Mouse (Mus musculus): ENCODE results near the gene Fam168a.
A peak's percentile ranks its signal among the peaks of the same experiment; 100 is the strongest.

Fam168a gene

DNA sequence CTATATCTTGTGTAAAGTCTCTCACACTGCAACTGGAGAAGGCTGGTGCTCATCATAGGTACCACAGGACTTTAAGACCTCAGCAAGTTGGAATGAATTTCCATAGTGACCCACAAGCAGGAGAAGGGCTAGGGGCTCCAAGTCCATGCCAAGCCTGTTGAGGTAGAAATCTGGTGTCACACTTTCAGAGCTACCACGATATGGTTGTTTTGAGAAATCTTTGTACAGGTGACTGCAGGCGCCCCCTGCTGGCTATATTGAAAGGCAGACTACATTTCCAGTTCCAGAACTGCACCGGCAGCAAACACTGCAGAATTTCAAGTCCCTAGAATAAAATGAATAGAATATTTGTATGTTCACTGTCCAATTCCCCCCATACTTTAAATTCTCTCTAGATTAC is 160.2 kb downstream of the Fam168a start:
- DNase-seq (ENCODE audit: extremely low spot score, low spot score), result peak; percentile 69

DNA sequence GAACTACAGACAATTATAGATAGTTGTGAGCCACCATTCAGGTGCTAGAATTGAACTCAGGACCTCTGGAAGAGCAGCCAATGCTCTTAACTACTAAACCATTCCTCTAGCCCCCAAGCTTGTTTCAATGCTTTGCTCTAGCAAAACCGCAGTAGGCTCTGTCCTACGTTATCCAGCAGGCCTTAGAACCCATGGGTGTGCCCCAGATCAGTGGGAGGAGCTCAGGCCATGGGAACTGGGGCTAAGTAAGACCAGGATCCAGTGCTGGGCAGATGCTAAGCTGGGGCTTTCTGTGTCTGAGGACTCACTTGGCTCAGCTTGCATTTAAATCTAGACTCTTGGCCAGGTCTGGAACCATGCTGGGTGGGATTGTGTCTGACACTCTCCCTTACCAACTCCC is 161.1 kb downstream of the Fam168a start:
- no peak for DNase-seq (ENCODE audit: extremely low spot score, low spot score)

DNA sequence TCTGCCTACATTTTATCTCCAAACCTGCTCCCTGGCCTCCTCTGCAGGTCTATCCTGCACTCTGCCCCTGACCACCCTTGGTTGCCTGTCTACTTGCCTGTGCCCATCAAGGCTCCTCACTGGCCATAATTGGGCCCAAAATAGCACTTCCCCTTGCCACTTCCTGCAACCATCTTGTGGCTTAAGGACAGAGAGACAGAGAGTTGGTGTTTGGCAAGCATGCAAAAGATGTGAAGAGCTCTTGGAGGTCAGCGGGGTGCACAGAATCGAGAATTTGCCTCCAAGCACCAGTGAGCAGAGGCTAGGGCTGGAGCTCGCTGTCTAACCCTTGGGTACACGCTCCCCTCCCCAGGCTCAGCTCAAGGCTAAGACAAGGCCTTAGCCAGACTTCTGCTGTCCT is 162.1 kb downstream of the Fam168a start:
- DNase-seq (ENCODE audit: extremely low spot score, low spot score), result no peak

DNA sequence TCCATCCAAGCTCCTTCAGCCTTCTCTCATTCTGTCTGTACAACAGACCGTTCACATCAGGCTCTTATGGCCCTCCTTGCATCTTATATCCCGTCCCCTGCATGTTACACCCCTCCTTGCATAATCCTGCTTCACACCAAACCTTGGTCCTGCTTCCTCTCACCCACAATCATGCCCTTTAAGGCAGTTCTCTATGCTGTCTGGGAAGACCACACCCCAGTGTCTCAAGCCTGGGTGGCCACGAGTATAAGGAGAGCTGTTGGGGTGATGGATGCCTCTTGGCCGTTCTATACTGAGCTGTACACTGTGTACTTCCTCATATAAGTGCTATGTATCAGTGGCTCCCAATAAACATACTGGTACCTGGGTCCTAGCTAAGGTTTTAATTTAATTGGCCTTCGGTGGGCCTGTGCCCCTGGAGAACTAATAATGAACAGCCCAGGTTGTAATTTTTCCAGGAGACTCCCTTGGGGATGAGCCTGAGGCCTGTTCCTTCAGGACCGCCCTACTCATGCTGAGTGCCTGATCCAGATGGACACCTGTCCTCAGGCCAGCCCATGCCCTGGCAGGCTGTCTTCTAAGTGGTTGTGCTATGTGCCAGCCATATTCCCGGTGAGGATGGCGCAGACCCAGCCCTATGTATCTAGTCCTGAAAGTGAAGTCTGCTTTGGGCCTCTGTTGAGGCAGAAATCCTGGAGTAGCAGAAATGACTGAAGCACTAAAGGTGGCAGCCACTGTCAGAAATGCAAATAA is 163.6 kb downstream of the Fam168a start:
- no peak for DNase-seq (ENCODE audit: extremely low spot score, low spot score)

DNA sequence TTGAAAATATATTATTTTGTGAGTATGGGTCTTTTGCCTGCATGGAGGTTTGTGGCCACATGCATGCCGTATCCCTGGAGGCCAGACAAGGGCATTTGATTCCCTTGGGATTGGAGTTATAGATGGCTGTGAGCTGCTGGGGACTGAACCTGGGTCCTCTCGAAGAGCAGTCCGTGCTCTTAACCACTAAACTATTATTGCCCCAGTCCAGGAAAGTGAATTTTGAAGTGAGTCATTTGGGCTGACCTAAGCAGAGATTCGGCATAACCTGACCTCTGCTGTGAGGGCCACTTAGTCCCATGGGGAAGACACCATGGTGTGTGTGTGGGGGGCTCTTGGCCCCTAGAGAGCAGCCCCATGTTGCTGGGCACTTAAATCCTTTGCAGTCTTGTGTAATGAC is 164.9 kb downstream of the Fam168a start:
- DNase-seq (ENCODE audit: extremely low spot score, low spot score), result no peak

DNA sequence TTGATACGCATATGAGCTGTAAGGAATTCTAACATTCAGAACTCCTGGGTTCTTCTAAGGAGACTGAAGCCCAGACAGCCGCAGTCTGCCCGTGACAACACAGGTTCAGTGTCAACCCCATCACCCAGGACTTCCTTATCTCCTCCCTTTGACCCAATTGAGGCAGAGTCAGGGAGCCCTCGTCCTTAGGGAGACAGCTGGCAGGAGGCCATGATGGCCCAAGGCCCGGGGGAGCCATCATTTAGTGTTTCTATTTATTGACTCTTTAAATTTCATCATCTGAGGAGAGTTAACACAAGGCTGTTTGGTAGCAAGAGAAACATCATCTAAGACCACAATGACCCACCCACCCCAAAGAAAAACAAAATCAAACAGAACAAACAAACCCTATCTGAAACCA is 165.5 kb downstream of the Fam168a start:
- no peak for DNase-seq (ENCODE audit: extremely low spot score, low spot score)

GRCm38 (mm10) chr7:100873197-100873596 is 166.8 kb downstream of the Fam168a start:
- no peak for DNase-seq (ENCODE audit: extremely low spot score, low spot score)

DNA sequence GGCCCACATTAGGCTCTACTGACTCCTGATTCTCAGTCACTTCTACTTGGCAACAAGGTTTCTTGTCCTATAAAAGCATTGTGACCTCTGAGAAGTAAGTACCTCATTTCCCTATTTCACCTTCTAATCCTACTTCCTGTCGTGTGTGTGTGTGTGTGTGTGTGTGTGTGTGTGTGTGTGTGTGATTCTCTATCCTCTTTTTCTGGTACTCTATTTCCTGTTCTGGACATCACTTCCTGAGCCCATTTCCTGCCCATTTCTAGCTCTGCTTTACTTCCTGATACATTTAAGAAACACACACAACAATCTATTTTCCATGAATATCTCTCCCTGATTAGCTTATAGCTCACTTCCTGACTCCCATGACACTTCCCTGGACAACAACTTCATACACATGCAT is 169.4 kb downstream of the Fam168a start:
- no peak for DNase-seq (ENCODE audit: extremely low spot score, low spot score)

GRCm38 (mm10) chr7:100876293-100876692 is 169.9 kb downstream of the Fam168a start:
- DNase-seq (ENCODE audit: extremely low spot score, low spot score), result no peak

DNA sequence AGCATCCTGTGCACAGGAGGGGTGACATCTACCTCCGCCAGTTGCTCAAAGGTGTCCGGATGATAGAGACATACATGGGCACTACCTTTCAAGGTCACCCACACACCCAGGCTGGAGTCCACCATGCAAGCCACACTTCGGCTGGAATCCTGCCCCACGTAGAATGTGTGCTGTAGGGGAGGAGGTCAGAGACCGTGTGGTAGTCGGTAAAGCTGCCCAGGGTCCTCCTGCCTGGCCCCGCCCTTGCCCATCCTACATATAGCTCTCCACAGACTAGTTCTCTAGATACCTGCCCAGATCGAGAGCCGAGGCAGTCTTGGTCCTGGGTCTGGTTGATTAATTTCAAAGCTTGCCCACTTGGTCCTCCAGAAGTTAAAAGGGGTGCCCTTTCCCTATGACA is 170.3 kb downstream of the Fam168a start:
- no peak for DNase-seq (ENCODE audit: extremely low spot score, low spot score)

- DNase-seq (ENCODE audit: extremely low spot score, low spot score), result peak; percentile 74
Measured at GRCm38 (mm10) chr7:100879595-100879994, 173.2 kb downstream of the Fam168a start.

- no peak for DNase-seq (ENCODE audit: extremely low spot score, low spot score)
Measured at GRCm38 (mm10) chr7:100881531-100881930, 175.1 kb downstream of the Fam168a start.

- DNase-seq (ENCODE audit: extremely low spot score, low spot score), result no peak
Measured at GRCm38 (mm10) chr7:100881950-100882349, 175.5 kb downstream of the Fam168a start.

GRCm38 (mm10) chr7:100884460-100884859 is 178.0 kb downstream of the Fam168a start:
- no peak for DNase-seq (ENCODE audit: extremely low spot score, low spot score)

- DNase-seq (ENCODE audit: extremely low spot score, low spot score), result peak; percentile 64
Measured at GRCm38 (mm10) chr7:100886535-100886934, 180.1 kb downstream of the Fam168a start.
